Mouse (Mus musculus) v-Abl transformed pro-B cells (cell line): Measurements from ENCODE around the gene Ddx47.

ENCODE experiments used
- in situ Hi-C, 2 experiments: fragments of 400-800 bp; cut with MboI; formaldehyde crosslinking; loops; one replicate each; pipeline ENCODE4 v1.15.1; 2025; ENCODE audit not compliant: unreplicated experiment in 2 of 2

The Ddx47 gene

GRCm38 (mm10) chr6:134998781-134999180 is 12.6 kb upstream of the Ddx47 start:
- in situ Hi-C loops, result loop anchor here in 1 of 2 experiments (25.0 kb wide), 1 partner anchor 936 kb away; no protein-coding TSS in a partner anchor

- in situ Hi-C loops, result no loop called here
Measured at GRCm38 (mm10) chr6:135000272-135000671, 11.1 kb upstream of the Ddx47 start.

- in situ Hi-C loops, result no loop called here
Measured at GRCm38 (mm10) chr6:135001991-135002390, 9.4 kb upstream of the Ddx47 start.

- in situ Hi-C loops, result no loop called here
Measured at GRCm38 (mm10) chr6:135006372-135006771, 5.0 kb upstream of the Ddx47 start.

- in situ Hi-C loops, result no loop called here
Measured at GRCm38 (mm10) chr6:135011734-135012116, 313 bp downstream of the Ddx47 start.

- in situ Hi-C loops, result no loop called here
Measured at GRCm38 (mm10) chr6:135017211-135017610, 5.8 kb downstream of the Ddx47 start.

- in situ Hi-C loops, result no loop called here
Measured at GRCm38 (mm10) chr6:135019564-135019963, 8.2 kb downstream of the Ddx47 start.

- in situ Hi-C loops, result loop anchor here in 1 of 2 experiments (10.0 kb wide), 1 partner anchor 123 kb away; no protein-coding TSS in a partner anchor
Measured at GRCm38 (mm10) chr6:135021633-135022032, 10.2 kb downstream of the Ddx47 start.

- in situ Hi-C loops, result loop anchor here in 1 of 2 experiments (10.0 kb wide), 1 partner anchor 121 kb away; no protein-coding TSS in a partner anchor
Measured at GRCm38 (mm10) chr6:135023379-135023778, 12.0 kb downstream of the Ddx47 start.

- in situ Hi-C loops, result loop anchor here in 1 of 2 experiments (10.0 kb wide), 1 partner anchor 120 kb away; no protein-coding TSS in a partner anchor
Measured at GRCm38 (mm10) chr6:135024781-135025420, 13.5 kb downstream of the Ddx47 start.

GRCm38 (mm10) chr6:135026232-135026631 is 14.8 kb downstream of the Ddx47 start:
- in situ Hi-C loops, result loop anchor here in 1 of 2 experiments (10.0 kb wide), 1 partner anchor 119 kb away; no protein-coding TSS in a partner anchor

GRCm38 (mm10) chr6:135026755-135027154 is 15.3 kb downstream of the Ddx47 start:
- in situ Hi-C loops, result loop anchor here in 1 of 2 experiments (10.0 kb wide), 1 partner anchor 118 kb away; no protein-coding TSS in a partner anchor

- in situ Hi-C loops, result loop anchor here in 1 of 2 experiments (10.0 kb wide), 1 partner anchor 116 kb away; no protein-coding TSS in a partner anchor
Measured at GRCm38 (mm10) chr6:135029246-135029645, 17.8 kb downstream of the Ddx47 start.

GRCm38 (mm10) chr6:135038674-135039073 is 27.3 kb downstream of the Ddx47 start:
- in situ Hi-C loops, result no loop called here

GRCm38 (mm10) chr6:135040275-135040871 is 29.0 kb downstream of the Ddx47 start:
- in situ Hi-C loops, result no loop called here

- in situ Hi-C loops, result no loop called here
Measured at GRCm38 (mm10) chr6:135041930-135042329, 30.5 kb downstream of the Ddx47 start.

GRCm38 (mm10) chr6:135047276-135047675 is 35.9 kb downstream of the Ddx47 start:
- in situ Hi-C loops, result no loop called here

- in situ Hi-C loops, result no loop called here
Measured at GRCm38 (mm10) chr6:135048509-135048908, 37.1 kb downstream of the Ddx47 start.

- in situ Hi-C loops, result no loop called here
Measured at GRCm38 (mm10) chr6:135048956-135049355, 37.5 kb downstream of the Ddx47 start.

- in situ Hi-C loops, result no loop called here
Measured at GRCm38 (mm10) chr6:135053789-135054188, 42.4 kb downstream of the Ddx47 start.

GRCm38 (mm10) chr6:135055882-135056281 is 44.5 kb downstream of the Ddx47 start:
- in situ Hi-C loops, result no loop called here

GRCm38 (mm10) chr6:135060728-135061127 is 49.3 kb downstream of the Ddx47 start:
- in situ Hi-C loops, result no loop called here
